Mouse (Mus musculus): ENCODE measurements around the gene Gpx3.
"Not testable (repeated sequence)": the region's sequence is repeated elsewhere in the genome, so short reads cannot be mapped to it uniquely, and the experiment has no call there.

The Gpx3 gene

DNA sequence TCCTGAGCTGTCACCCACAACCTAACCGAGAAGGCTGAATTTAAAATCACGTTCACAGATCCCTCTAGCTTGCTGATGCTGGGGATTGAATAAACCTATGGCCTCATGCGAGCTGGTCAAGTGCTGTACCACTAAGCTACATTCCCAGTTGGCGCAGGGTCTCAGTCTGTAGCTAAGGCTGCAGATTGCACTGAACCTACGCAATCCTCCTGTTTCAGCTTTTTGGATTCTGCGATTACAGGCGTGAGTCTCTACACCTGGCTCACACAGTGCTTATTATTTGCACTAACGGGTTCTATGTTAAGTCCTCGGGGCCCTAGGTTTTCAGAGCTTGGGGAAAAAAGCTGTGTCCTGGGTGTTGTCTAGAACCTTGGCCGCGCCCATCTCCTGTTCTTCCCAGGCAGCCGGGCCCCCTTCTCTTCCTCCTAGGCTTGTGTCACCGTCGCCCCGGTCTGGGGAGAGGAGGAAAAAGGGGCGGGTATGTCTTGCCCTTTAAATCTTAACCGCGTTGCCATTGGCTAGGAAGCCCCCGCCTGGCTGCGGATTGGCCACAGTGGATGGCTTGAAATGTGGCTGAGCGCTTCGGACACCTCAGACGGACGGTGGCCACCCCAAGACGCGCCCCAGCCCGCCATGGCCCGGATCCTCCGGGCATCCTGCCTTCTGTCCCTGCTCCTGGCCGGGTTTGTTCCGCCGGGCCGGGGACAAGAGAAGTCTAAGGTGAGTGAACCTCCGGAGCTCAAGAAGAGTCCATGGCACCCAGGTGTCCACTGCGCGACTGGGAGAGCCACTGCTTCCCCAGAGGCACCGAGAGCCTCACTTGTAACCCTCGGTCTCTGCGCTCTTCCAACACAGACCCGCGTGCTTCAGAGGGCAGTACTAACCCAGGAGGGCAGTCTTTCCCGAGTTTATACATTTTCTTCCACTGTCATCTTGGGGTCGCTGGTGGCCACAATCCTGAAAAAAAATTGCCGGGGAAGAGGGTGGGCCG, at the start of gene Gpx3:
TSS of gene Gpx3 (plus strand) at position 121 of the 991 bp plus-strand sequence.
- peak; percentile 32 for DNase-seq

DNA sequence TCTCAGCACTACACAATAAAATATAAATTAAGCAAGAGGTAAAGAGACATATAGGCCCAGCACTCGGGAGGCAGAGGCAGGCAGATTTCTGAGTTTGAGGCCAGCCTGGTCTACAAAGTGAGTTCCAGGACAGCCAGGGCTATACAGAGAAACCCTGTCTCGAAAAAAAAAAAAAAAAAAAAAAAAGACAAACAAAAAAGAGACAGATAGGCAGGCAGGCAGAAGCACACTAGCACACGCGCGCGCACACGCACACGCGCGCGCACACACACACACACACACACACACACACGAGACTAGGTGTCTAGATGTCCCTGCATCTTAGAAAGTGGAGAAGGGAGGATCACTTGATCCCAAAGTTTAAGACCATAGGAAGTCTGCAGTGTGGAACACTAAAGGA, 43.4 kb upstream of the Gpx3 start:
- DNase-seq: not testable (repeated sequence)

DNA sequence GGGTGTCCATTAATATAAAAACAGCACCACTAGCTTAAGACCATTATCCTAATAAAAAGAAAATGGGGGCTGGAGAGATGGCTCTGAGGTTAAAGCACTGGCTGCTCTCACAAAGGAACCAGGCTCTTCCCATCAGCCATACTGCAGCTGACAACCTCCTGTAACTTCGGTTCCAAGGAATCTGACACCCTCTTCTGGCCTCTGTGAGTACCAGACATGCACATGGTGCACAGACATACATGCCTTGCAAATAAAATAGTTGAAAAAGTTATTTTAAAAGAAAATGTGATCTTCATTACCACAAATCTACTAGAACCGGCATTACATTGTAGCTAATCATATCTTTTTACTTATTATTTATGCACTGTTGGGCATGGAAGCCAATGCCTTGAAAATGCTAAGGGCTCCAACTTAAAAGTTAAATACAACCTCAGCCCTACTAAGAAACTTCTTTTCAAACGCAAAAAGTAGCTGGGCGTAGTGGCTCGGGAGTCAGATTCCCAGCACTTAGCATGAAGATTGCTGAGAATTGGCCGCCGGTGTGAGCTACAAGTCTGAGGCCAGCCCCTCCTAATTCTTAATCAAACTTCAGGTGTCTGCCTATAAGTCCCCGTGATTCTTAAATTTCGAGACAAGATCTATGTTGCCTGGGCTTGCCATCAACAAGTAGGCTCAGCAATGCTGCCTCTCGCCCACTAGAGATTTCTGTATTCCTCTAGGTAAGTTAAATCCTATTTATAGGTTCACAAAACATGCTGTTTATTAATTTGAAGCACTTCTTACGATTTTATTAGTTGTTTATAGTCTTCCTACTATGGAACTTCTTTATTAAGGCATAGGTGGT, 42.7 kb upstream of the Gpx3 start:
- peak; percentile 32 for DNase-seq

DNA sequence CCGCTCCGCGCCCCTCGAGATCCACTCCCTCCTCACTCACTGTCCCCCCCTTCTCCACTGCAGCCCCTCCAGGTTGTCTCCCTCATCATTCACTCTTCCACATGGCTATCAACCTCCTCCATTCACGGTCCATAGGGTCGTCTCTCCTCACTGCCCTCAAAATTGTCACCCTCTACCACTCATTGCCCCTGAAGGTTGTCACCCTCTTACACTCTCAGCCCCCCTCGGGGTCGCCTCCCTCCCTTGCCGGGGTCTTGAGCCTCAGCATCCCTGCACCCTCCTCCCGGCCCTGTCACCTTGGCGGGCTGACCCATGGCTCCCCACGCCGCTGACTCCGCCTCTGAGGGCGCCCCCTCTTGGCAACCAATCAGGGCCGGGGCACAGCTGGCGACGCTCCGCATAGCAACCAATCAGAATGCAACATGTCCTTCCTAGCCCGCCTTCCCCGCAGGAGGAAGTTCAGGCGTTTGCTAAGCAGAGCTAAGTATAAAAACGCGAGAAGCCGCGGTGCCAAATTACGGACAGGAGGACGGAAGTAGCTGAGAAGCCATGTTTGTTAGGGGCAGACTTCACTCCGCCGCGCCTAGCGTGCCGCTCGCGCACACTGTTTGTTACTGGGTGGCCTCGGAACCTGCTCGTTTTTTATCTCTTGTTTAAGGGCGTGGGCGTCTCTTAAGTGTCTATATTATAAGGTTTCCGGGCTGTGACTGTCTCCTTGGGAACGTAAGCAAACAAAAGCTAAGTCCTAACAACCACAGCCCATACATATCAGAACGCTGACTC, 41.8 kb upstream of the Gpx3 start, which contains the start of gene Lyrm7:
TSS of gene Lyrm7 (minus strand) at position 661 of the 783 bp plus-strand sequence.
- peak; percentile 97 for DNase-seq

DNA sequence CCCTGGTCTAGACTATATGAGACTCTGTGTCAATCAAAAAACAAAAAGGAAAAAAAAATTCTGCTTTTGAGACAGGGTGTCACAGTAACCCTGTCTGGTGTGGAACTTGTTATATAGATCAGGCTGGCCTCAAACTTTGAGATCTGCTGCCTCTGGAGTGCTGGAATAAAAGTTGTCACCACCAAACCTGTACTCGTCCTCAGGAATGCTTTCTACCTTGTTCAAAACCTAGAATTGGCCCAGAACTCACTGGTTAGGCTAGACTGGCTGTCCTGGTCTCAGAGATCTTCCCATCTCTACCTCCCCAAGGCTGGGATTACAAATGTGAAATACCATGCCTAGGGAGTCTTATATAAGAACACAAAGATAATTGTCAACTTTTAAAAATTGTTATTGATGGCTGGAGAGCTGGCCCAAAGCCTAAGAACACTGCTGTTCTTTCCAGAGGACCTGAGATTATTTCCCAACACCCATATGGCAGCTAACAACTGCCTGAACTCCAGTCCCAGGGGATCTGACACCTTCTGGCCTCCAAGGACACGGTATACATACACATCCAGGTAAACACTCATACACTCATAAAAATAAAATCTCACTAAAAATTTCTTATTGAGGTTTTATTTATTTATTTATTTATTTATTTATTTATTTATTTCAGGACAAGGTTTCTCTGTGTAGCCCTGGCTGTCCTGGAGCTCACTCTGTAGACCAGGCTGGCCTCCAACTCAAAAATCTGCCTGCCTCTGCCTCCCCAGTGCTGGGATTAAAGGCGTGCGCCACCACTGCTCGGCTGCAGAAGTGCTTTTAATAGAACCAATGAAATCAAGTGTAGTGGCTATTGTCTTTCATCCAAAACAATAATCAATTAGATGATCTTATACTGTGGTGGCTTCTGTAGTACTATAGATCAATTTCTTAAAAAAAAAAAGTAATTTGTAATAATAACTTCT, 40.5 kb upstream of the Gpx3 start:
- DNase-seq: no peak

DNA sequence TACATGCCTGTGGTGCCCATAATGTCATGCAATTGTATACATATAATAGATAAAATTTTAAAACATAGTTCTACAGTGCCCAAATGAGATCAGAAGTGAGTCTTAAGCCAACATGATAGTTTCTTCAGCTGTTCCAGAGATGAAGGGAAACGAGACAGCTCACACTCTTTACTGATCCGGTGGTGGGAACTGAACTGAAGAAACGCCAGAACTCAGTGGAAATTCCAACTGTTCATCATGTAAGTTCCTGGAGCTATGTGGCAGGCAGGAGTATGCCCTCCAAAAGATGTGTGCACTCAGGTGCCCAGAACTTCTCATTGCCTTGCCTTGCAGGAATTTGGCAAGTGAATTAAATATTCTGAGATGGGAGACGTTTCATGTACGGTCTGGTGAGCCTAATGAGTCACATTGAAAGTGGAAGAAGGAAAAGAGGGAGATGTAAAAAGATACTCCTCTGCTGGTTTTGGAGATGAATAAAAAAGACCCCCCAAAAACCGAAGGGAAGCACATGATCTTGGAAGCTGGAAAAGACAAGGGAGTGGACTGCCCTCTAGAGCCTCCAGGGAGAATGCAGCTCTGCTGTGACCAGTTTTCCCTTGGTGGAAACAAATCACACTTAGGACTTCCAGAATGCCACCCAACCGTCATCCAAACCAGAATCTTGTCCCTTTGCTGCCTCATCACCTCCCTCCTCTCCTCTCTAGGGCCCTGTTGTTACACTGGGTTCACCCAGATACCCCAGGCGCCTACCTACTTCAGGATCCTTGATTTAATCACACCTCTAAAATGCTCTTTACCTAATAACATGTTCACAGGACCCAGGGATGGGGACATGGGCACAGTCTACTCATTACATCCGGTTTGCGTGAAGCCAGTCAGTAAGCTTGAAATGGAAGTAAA, 39.4 kb upstream of the Gpx3 start:
- peak; percentile 70 for DNase-seq

DNA sequence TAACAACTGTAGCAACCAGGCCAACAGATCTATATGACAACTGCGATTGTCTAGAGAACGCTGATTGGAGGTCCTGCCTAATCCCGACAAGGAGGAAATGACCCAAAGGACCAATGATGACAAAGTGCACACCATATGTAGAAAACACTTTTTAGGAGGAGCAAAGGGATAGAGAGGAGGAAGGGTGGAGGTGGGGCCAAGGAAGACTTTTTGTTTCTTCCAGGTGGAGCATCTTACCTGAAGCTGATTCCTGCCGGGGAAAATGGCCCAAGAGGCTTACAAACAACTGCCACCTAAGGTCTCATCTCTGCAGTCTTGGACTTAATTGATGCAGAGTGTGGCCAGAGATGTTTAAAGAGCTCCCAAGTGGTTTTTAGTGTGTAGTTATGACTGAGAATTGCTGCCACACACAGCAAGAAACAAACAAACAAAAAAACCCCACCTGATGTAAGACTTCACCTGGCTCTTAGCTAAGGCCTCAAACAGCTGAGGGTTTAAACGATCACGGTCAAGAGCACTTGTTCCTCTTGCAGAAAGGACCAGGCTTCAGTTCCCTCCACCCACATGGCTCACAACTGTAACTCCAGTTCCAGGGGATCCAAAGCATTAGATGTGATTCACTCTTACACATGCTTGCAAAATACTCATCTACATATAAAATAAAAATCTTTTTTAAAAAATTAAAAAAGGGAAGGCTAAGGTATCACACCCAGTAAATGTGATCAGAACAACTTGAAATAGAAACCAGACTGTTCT, 36.7 kb upstream of the Gpx3 start:
- DNase-seq: no peak

DNA sequence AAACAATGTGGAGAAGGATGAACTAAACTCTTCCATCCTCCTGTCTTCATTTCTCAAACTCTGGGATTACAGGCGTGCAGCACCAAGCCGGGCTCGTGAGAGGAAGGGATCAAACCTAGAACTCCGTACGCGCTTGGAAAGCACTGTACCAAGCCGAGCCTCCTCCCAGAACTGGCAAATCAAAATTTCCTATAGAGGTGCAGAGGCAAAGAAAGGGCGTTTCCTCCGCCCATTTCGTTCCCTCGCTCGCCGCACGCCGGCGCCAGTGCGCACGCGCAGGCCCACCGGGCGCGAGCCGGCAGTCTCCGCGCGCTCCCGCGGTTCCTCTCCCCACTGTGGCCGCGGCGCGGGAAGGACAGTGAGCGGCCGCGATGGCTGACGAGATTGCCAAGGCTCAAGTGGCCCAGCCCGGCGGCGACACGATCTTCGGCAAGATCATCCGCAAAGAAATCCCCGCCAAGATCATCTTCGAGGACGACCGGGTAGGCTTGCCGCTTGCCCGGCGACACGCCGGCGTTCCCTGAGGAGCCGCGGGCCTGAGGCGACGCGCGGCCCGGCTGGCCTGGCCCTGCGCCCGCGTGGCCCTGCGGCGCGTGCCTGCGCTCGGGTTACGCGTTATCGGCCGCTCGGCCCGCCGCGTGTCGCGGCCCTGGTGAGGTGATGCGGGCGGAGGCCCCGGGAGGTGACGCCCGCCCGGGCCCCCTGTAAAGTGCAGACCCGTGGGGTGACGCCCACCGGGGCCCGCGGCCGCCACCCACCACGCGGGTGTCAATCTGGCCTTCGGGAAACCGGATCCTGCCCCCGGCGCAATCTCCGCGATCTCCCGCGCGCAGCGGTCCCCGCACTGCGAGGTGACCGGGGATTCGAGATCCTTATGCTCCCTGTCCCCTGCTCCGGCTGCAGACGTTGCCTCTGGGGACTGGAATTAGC, 35.9 kb upstream of the Gpx3 start, which contains the start of gene Hint1:
TSS of gene Hint1 (plus strand) at position 265 of the 930 bp plus-strand sequence.
- DNase-seq: peak; percentile 95

DNA sequence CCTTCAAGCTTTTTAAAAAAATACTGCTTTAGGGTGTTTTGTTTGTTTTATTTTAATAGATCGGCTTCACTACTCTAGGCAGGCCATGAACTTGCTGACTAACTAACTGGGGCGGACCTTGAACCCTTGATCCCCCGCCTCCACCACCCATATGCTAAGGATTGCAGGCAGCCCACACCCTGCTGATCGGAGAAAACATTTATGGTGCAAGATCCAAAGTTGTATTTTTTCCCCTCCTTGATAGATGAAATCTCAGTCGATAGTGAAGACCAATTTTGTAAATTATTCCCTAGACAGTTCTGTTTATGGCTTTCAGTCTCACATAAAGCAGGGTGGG, 35.2 kb upstream of the Gpx3 start:
- no peak for DNase-seq

DNA sequence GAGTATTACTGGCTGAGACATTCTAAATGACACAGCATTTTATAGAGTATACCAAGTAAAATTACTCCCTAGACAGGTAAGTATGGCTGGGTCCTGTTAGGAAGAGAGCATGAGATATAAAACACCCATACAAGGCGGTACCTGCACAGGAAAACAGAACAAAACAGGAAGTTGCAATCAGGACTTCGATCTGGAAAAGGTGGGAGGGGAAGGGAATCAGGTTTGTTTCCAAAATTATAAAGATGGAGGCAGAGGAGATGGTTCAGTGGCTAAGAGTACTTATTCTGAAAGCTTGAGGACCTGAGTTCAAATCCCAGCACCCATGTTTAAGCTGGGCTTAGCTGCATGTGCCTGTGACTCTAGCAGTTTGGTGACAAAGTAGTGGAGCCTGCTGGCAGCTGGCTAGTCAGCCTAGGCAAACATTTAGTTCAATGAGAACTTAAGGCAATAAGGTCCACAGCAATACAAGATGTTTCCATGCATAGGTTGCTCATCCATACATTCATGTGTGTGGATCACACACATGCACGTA, 34.3 kb upstream of the Gpx3 start:
- no peak for DNase-seq

DNA sequence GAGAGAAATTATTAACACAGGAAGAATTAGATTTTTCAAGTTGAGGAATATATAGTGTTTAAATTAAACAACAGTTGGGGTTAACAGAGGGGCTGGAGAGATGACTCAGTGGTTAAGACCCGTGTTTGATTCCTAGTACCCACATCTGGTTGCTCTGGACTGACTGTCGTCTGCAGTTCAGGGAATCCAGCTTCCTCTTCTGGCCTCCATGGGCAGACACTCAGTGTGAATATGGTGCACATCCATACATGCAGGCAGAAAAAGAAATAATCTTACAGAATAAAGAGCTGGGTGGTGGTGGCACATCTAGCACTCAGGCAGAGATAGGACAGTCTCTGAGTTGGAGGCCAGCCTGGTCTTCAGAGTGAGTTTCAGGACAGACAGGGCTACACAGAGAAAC, 33.8 kb upstream of the Gpx3 start:
- no peak for DNase-seq

DNA sequence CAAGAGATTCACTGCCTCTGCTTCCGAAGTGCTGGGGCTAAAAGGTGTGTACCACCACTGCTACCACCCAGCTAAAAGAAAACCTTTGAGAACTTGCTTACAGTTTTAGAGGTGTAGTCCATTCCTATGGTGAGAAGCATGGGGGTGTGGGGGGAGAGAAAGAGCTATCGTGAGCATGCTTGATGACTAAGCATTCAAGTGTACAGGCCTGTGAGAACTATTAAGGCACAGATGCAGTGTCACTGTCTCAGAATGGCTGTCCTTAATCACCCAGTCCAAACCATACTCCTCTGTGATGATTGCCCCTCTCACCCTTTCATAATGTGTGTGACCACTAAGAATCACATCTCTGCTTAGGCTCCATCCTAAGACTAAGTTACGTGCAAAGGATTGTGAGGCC, 32.9 kb upstream of the Gpx3 start:
- DNase-seq: no peak

DNA sequence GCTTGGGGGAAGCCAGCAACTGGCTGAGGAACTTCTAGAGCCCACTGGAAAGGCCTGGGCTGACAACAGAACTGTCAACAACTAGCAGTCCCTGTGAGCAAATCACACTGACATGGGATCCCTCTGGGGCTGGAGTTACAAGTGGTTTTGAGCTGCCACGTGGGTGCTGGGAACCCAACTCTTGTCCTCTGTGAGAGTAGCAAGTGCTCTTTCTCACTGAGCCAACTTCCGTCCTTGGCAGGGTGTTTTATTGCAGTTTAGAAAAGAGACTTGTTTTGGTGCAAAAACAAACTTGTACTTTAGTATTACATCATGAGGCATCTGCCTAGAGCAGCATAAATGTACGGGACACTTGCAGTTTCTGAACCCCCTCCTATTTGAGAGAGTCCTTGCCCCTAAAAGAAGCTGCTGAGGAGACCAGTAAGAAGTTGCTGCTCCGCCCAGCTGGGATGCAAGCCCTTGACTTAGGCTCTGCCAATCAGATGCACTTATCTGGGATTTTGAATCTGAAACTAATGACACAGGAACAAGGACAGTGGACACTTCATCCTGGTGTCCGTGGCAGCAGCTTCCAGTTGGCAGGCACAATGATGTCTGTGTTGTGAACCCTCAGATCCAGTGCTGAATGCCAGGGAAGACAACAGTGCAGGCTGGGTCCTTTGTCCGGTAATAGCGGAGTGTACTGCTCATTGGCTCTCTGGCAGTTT, 30.3 kb upstream of the Gpx3 start:
- DNase-seq: no peak

DNA sequence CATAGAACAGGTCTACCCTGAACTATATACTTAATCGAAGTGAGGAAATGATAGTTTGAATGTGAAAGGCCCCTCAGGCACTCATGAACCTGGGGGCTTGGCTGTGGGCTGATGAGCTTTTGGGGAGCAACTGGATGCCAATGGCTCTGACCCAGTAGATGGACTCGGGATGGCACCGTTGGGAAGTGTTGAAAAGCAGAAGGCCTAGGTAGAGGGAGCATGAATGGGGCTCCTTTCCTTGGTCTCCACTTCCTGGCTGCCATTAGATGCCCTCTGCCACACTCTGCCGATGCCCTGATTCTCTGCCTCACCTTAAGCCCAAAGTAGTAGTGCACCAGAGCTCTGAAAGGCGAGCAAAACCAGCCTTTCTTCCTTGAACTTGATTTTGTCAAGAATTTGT, 26.2 kb upstream of the Gpx3 start:
- DNase-seq: no peak

DNA sequence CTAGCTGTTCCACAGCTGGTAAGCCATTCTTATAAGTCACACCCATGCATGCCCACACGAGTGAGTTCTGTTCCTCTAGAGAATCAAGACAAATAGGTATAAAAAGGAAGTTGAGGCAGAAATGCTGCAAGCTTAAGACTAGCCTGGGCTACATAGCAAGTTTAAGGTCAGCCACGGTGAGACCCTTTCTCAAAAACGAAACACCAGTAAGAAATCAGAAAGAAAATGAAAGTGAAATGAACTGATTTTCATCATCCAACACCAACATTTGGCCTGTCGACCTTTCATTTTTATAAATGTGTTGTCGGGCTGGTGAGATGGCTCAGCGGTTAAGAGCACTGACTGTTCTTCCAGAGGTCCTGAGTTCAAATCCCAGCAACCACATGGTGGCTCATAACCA, 23.4 kb upstream of the Gpx3 start:
- DNase-seq: no peak

DNA sequence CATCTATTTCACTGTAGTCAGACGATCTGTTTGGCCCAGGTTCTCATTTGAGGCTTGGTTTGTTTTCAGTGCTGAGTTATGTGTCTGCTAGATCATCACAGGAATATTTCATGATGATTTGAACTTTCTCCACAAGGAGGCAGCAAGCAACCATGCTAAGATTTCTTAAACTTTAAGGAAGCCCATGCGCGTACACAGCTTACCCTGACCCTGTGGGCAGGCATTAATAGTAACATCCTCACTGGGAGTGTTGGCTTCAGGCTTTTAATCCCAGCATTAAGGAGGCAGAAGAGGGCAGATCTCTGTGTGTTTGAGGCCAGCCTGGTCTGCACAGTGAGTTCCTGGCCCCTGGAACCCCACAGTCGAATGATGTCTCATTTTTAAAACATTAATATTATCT, 22.8 kb upstream of the Gpx3 start:
- peak; percentile 40 for DNase-seq

DNA sequence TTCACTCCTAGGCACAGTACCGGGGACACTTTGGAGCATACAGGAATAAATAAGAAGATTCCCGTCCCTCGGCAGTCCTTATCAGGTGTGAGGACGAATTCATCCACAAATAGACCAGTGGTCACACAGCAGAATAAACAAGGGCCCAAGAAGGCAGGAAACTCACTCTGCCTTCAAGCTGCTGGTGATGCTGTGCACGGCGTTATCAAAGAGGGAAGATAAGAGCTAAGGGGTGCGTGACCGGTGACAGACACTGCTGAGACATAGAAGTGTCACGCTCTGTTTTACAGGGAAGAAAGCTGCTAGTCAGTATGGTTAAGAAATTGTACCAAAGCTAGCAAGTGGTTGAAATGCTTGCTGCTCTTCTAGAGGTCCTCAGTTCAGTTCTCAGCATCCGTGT, 22.3 kb upstream of the Gpx3 start:
- no peak for DNase-seq

DNA sequence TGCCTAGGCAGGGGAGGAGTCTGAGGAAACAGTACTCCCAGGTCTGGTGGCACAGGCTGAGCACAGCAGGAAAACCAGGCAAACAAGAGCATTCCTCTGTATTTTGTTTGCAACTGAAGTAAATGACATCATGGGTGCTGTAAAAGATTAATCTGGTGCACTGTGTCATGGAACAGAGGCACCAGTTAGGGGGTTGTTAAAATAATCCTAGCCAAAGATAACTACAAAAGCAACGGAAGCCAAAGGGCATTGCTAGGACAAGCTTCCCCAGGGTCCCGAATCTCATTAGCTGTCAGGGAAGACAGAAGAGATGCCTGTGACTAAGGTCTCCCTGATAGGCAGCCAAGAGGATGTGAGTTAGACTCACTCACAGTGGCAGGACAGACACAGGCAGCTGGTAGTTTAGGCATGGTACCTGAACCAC, 21.2 kb upstream of the Gpx3 start:
- no peak for DNase-seq

All from thymus, postnatal 4 days (tissue).